Mouse (Mus musculus): ENCODE data around the gene Parp6. TPM values are rescaled to one million over a fixed set of nuclear protein-coding genes. Genes with fewer than 3 reads are reported as not detected.

The Parp6 gene
- total RNA-seq (2017) = 38.2 and 38.8 TPM in 2 replicates

DNA sequence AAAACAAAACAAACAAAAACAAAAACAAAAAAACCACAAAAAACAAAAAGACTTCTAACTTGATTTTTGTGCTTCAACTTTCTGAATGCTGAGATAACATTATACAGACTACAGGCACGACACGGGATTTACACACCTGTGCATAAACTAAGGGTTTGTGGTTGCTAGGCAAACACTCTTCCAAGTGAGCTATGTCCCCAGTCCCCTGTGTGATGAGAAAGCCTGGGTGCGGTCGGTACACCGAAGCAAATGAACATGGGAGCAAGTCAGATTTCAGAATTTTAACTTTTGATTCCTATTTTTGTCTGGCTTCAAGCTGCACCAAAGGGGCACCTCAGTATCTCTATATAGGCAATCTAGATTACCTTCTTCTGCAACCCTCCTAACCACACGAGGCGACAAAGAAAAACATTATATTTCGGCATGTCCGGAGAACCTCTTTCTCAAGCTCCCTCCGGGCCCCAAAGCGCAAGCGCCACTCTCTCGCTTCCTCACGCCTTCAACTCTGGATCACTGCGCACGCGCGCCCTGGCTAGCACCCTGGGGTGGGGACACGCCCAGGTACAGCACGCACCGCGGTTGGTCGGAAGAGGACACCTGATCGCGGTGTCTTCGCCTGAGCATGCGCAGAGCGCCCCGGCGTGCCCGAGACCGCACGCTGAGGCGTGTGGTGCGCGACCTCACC lies at the start of gene Parp6:
Parp6 (plus strand) TSS at position 663 of the 685 bp plus-strand sequence.
- peak; percentile 99 for ATAC-seq (replicated peaks in 1 of 2; ENCODE audit: insufficient read depth in 1 of 2, low FRiP score in 2 of 2, low TSS enrichment in 1 of 2, low read depth in 1 of 2, poor library complexity in 2 of 2, severe bottlenecking in 2 of 2)

DNA sequence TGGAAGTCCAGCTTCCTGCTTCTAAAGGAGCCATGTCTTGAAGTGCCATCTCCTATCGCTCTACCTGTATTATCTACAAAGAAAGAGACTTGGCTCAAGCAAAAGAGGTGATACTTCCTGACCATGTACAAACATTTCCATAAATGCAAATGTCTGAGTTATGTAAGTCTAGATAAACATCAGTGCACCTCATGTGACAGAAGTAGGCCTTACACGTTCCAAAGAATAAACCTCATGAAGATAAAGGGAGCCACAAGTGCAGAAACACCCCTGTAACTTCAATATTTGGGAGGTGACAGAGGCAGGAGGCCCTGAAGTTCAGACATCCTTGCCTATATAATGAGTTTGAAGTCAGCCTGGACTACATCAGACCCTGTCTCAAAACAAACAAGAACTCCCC lies 45.2 kb upstream of the Parp6 start:
- no peak for ATAC-seq (replicated peaks in 1 of 2; ENCODE audit: insufficient read depth in 1 of 2, low FRiP score in 2 of 2, low TSS enrichment in 1 of 2, low read depth in 1 of 2, poor library complexity in 2 of 2, severe bottlenecking in 2 of 2)

DNA sequence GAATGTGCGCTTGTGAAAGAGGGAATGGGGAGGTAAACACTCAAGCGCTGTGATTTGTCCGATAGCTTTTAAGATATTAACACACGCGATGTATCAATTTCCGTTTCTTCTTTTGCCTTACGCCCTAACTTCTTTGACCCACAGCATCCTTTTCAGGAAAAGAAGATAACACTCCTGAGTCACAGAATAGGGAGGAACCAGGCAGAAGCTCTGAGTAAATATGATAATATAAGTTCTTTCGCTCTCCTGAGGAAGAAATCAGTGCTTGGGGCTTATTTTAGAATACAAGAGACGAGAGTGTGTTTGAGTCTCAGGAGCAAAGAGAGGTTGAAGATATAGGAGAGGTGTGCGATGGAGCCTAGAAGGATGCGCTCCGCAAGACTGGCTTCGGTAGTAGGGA lies 39.7 kb upstream of the Parp6 start:
- ATAC-seq (replicated peaks in 1 of 2; ENCODE audit: insufficient read depth in 1 of 2, low FRiP score in 2 of 2, low TSS enrichment in 1 of 2, low read depth in 1 of 2, poor library complexity in 2 of 2, severe bottlenecking in 2 of 2) = no peak

DNA sequence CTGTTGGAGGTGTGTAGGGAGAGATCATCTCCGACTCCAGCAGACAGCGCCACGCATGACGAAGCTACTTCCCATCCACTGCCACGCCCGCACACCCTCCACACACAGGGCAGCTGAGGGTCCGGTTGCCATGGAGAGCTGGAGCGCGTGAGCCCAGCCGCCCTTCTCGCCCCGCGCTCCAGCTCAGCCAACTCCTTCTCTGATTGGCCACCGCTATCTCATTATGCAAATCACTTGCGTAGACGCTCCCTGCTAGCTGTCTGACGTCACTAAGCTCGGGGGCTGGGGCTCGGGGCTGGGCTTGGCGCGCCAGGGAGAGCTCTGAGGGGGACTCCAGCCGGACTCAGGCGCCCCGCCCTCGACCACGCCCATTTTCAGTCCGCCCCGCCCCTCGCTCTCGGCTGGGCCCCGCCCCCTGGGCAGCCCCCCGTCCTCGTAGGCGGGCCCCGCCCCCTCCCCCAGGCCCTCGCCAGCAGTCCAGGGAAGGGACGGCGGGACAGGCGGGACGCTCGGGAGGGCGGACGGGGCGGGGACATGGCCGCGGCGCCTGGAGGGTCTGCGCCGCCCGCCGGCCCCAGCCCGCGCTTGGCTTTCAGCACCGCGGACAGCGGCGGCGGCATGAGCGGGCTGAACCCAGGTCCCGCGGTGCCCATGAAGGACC lies 39.1 kb upstream of the Parp6 start, which contains the start of gene Celf6:
Celf6 (plus strand) TSS at position 74 of the 661 bp plus-strand sequence.
- ATAC-seq (replicated peaks in 1 of 2; ENCODE audit: insufficient read depth in 1 of 2, low FRiP score in 2 of 2, low TSS enrichment in 1 of 2, low read depth in 1 of 2, poor library complexity in 2 of 2, severe bottlenecking in 2 of 2) = peak; percentile 85 to 95

DNA sequence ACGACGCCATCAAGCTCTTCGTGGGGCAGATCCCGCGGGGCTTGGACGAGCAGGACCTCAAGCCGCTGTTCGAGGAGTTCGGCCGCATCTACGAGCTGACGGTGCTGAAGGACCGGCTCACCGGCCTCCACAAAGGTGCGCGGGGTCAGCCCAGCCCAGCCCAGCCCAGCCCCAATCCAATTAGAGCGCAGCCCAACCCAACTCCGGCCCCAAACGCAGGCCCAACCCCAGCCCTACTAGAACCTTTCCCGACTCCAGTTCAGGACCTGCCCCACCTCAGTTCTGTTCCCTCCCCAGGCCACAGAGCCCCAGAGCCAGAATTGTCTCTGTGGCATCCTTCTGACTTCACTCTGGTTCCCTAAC lies 38.6 kb upstream of the Parp6 start:
- ATAC-seq (replicated peaks in 1 of 2; ENCODE audit: insufficient read depth in 1 of 2, low FRiP score in 2 of 2, low TSS enrichment in 1 of 2, low read depth in 1 of 2, poor library complexity in 2 of 2, severe bottlenecking in 2 of 2) = peak in 1 of 2 experiments; percentile 2; a peak in 1 of 4 replicates

DNA sequence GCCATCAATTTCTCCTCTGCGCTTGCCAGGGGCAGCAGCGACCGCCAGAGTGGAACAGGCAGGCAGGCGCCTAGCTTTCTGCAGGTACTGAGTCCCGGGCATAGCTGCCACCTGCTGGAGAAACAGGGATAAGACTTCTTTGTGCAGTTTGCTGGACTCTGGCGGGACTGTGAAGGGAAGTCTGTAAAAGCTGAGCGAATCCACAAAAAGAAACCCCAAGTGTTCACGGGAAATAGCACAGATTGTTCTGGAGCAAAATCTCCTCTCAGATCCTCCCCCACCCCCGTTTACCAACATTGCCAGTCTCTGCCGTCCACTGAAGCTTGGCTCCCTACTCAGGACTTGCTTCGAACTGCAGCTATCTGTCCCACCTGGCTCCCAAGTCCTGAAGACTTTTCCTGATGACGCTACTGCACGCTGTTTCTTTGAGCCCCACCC lies 32.2 kb upstream of the Parp6 start:
- ATAC-seq (replicated peaks in 1 of 2; ENCODE audit: insufficient read depth in 1 of 2, low FRiP score in 2 of 2, low TSS enrichment in 1 of 2, low read depth in 1 of 2, poor library complexity in 2 of 2, severe bottlenecking in 2 of 2) = peak; percentile 78 to 92

DNA sequence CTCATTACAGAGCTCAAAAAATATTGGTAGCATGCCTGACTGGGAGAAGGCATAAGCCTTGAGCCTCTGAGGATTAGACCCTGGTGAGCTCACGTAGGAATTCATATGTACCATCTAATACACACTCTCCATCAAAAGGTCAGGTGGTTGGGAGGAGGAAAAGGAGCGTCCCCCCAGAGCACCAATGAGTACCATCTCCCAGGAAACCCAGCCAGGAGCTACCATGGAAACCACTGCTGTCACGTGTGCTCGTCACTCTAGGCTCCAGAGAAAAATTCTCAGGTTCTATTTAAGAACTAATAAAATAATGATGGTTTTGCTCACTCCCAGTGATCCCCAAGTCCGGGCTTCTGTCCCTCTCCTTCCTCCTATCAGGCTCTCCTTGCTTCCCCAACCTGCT lies 28.8 kb upstream of the Parp6 start:
- ATAC-seq (replicated peaks in 1 of 2; ENCODE audit: insufficient read depth in 1 of 2, low FRiP score in 2 of 2, low TSS enrichment in 1 of 2, low read depth in 1 of 2, poor library complexity in 2 of 2, severe bottlenecking in 2 of 2) = no peak

DNA sequence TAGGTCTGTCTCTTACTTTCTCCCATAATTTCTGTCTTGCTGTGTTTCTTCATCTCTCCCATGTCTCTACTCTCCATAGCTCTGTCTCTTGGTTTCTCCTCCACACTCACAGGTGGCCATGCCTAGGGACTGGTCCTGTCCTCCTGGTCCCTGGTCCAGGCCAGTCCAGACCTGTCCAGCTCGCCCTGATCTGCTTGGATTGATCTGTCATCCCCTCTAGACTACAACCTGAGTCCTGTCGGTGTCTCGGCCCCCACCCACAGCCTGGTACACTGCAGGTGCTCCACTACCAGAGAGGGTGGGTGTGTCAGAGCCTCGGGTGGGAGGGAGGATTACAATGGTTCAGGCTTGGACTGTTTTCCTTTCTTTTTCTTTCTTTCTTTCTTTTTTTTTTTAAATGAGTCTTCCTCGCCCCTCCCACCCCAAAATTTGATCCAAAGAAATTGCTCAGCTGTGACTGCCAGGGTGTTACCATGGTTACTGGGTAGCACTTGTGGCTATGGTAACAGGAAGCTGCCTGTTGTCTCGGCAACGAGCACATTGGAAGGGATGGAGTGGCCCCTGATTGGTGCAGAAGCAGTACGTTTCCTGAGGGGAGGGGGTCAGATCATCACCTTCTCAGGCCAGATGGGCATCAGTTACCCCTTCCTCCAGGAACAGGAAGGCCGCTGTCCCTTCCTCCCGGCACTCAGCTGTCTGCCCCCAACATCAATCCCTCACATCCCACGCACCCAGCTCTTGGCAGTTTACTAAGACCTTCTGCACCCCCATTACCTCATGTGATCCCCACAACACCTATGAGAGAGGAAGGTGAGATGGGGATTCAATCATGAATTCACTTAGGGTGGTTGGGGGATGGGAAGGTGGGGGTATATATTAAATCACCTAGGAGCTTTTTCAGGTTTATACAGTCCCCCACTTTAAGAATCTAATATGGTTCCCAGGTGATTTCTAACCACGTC lies 28.1 kb upstream of the Parp6 start:
- ATAC-seq (replicated peaks in 1 of 2; ENCODE audit: insufficient read depth in 1 of 2, low FRiP score in 2 of 2, low TSS enrichment in 1 of 2, low read depth in 1 of 2, poor library complexity in 2 of 2, severe bottlenecking in 2 of 2) = no peak

DNA sequence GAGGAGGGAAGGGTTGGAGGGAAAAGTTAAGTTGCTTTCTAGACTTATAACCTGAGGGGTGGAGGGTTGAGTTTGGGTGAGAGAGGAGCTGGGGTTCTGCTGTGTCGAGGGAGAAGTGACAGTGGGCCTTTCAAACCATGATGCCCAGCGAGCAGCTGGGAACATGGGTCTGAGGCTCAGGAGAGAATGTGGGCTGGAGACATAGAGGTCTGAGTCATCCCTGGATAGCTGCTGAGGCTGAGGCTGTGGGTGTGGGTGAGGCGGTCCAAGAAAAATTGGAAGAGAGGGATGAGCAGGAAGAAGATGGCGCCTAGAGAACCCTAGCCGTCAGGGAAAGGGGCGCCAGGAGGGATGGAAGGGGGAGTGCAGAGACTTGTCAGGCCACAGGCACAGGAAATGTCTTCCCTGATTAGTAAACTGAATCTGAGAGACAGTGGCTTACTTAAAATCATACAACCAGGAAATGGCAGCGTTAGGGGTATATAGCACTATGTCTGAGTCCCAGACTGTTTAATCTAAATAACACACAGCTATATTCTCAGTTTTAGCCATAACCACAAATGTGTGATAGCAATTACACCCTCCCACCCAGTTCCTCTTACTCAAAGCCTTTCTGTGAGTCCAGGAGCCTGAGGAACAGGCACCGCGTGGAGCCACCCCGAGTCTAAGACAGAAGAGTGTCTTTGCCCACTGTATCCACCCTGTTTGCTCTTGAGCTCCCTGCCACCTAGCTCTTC lies 27.2 kb upstream of the Parp6 start:
- ATAC-seq (replicated peaks in 1 of 2; ENCODE audit: insufficient read depth in 1 of 2, low FRiP score in 2 of 2, low TSS enrichment in 1 of 2, low read depth in 1 of 2, poor library complexity in 2 of 2, severe bottlenecking in 2 of 2) = no peak

DNA sequence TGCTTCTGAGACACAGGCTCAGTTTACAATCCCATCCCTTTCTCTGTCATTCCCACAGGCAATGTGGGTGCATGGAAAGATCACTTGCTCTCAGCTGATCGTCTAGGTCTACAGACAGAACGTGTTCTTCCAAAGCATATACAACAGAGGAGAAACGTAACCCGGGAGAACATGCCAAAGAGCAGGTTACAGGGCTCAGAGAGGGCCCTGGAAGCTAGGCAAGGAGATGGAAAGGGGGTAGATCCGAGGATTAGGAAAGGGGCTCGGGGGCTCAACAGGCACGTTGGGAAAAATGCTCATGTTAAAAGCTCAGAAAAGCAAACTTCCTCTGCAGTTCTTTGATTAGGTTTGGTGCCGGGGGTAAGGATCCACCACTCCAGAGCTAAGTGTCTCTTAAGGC lies 15.4 kb upstream of the Parp6 start:
- ATAC-seq (replicated peaks in 1 of 2; ENCODE audit: insufficient read depth in 1 of 2, low FRiP score in 2 of 2, low TSS enrichment in 1 of 2, low read depth in 1 of 2, poor library complexity in 2 of 2, severe bottlenecking in 2 of 2) = 0 out of 4 replicates have a peak, but pooled peaks of 1 of the 2 experiments have one; percentile 12

DNA sequence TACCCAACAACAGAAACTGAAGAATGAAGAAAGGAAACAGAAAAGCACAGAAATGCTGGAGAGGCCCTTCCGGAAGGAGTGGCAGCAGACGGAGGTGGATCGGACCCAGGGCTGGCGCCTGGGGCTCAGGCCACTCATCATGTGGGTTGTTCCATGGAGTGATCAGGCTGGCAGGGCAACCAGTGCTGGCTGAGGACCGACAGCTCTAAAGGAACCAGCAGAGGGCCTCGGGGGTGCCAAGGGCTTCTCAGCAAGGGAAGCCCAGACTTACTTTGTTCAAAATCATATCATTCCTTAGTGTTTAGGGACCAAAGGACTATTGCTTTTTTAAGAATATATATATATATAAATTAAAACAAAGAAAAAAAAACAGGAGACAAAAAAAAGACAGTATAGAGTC lies 11.1 kb upstream of the Parp6 start:
- ATAC-seq (replicated peaks in 1 of 2; ENCODE audit: insufficient read depth in 1 of 2, low FRiP score in 2 of 2, low TSS enrichment in 1 of 2, low read depth in 1 of 2, poor library complexity in 2 of 2, severe bottlenecking in 2 of 2) = no peak

DNA sequence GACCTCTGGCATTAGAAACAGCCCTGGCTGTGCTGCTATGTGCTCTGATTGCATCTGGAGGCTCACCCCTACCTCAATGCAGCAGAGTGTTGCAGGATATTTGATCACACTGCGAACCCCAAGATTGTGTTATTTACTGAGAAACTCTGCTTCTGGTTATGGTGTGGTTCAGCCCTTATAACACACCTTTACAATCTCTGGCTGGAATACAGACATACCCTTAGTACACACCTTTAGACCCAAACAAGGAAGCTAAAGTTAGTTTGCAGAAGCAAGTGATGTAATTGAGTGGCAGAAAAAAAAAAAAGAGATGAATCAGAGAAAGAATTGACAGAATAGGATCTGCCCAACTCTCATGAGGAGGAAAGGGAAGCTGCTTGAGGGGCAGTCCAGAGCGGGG lies 6.1 kb upstream of the Parp6 start:
- no peak for ATAC-seq (replicated peaks in 1 of 2; ENCODE audit: insufficient read depth in 1 of 2, low FRiP score in 2 of 2, low TSS enrichment in 1 of 2, low read depth in 1 of 2, poor library complexity in 2 of 2, severe bottlenecking in 2 of 2)

DNA sequence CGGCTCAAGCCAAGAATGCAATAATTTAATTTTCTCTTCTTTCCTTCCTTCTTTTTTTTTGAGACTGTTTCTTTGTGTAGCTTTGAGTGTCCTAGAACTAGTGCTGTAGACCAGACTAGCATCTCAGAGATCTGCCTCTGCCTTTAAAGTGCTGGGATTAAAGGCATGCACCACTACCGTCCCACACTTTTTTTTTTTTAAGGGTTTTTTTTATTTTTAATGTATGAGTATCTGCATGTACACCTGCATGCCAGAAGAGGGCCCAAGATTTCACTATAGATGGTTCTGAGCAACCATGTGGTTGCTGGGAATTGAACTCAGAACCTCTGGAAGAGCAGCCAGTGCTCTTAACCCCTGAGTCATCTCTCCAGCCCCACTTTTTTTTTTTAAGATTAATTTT lies 1.3 kb upstream of the Parp6 start:
- no peak for ATAC-seq (replicated peaks in 1 of 2; ENCODE audit: insufficient read depth in 1 of 2, low FRiP score in 2 of 2, low TSS enrichment in 1 of 2, low read depth in 1 of 2, poor library complexity in 2 of 2, severe bottlenecking in 2 of 2)

DNA sequence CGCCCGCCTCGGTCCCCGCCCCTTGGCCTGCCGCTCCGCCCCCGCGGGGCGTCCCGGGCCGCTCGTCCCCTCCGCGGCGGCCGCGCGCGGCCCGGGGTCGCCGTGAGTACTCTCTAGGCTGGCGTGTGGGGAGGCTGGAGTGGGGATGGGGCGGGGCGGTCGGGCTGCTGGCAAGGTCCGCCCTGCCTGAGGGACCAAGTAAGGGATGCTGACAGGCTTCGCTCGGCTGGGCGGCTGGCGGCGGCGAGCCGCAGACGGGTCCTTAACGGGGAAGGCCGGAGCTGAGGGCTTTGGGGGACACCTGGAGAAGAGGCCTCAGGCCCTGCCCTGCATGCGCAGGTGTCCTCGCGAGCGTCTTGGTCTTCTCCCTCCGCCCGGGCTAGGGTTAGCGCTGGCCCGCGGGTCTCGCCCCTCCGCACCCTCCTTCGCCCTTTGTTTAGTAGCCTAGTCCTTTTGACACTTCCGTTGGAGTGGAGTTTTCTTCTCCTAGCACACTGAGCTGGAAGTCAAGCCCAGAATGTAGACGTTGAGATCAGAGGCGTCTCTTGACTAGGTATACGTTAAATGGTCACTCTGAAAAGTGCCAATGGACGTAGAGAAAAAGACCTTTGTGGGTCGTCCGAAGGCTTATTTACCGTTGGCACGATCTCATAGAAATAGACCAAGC lies 356 bp downstream of the Parp6 start:
- ATAC-seq (replicated peaks in 1 of 2; ENCODE audit: insufficient read depth in 1 of 2, low FRiP score in 2 of 2, low TSS enrichment in 1 of 2, low read depth in 1 of 2, poor library complexity in 2 of 2, severe bottlenecking in 2 of 2) = peak in 1 of 2 experiments; percentile 37; a peak in 2 of 4 replicates

DNA sequence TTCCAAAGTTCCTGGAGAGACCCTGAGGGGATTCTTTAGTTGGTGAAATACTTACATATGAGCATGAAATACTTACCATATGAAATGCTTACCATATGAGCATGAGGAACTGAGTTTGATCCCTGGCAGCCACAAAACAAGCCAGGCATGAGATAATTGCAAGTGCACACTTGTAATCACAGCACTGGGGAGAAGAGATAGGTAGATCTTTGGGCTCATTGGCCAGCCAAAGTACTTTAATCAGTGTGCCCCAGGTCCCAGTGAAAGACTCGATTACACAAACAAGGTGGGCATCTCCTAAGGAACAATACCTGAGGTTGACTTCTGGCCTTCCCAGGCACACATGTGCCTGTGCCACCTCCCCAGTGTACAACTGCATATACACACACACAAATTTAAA lies 21.3 kb downstream of the Parp6 start:
- no peak for ATAC-seq (replicated peaks in 1 of 2; ENCODE audit: insufficient read depth in 1 of 2, low FRiP score in 2 of 2, low TSS enrichment in 1 of 2, low read depth in 1 of 2, poor library complexity in 2 of 2, severe bottlenecking in 2 of 2)

DNA sequence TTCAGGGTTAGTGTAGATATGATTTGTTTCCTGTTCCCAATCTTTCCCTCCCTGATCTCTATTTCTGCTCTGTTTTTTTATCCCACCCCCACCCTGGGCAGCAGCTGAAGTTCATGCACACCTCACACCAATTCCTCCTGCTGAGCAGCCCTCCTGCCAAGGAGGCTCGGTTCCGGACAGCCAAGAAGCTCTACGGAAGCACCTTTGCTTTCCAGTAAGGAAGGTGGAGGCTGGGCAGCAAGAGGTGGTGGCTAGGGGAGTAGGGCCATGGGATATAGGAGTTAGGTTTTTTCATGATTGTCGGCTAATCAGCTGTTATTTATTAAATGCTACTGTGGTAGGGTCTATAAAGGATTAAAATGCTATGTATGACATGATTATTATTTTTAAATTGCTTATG lies 22.9 kb downstream of the Parp6 start:
- no peak for ATAC-seq (replicated peaks in 1 of 2; ENCODE audit: insufficient read depth in 1 of 2, low FRiP score in 2 of 2, low TSS enrichment in 1 of 2, low read depth in 1 of 2, poor library complexity in 2 of 2, severe bottlenecking in 2 of 2)

DNA sequence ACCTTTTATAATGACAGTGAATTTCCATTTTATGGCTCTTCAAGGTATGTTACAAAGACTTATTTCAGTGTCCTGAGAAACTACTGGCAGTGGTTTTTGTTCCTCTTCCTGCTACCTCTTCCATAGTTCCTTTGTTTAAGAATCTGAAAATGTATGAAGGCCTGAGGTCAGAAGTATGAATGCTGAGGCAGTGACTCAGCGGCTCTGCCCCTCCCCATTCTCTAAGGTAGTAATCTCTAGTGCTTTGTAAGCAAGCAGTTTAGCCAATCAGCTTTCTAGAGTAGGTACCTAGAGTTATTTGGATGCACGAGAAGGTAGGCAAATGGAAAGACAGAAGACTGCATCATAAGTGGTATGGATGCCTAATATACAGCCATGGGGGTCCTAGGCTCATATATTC lies 24.2 kb downstream of the Parp6 start:
- ATAC-seq (replicated peaks in 1 of 2; ENCODE audit: insufficient read depth in 1 of 2, low FRiP score in 2 of 2, low TSS enrichment in 1 of 2, low read depth in 1 of 2, poor library complexity in 2 of 2, severe bottlenecking in 2 of 2) = no peak
